Mouse (Mus musculus) midbrain, postnatal 0 days (tissue): ENCODE data around the gene Fam216b. TPM values are rescaled to one million over a fixed set of nuclear protein-coding genes. Genes with fewer than 3 reads are reported as not detected.

Source experiments
- ATAC-seq: fragments of 200-750 bp; cut with Nextera tagmentation; 2 replicates; pipeline ENCODE4 v1.8.0; 2017; ENCODE audit warnings: moderate number of reproducible peaks, mild to moderate bottlenecking, moderate TSS enrichment, moderate library complexity; ENCODE audit not compliant: low FRiP score
- DNase-seq: peaks from one replicate; pipeline ENCODE4 v3.0.0-alpha.2; 2015; ENCODE audit warnings: low spot score
- H3K27ac ChIP-seq: fragments of 300-500 bp; sonication (generic); 2 replicates; pipeline ENCODE4 v1.5.1; 2014; ENCODE audit warnings: low read depth, mild to moderate bottlenecking, low read length, mixed read lengths
- H3K27me3 ChIP-seq: fragments of 300-500 bp; sonication (generic); 2 replicates; pipeline ENCODE4 v1.6.1; 2014; ENCODE audit warnings: low read length, control low read depth, mixed read lengths; ENCODE audit not compliant: insufficient read depth
- H3K36me3 ChIP-seq: fragments of 300-500 bp; sonication (generic); 2 replicates; pipeline ENCODE4 v1.6.1; 2014; ENCODE audit warnings: low read length, control low read depth, mixed read lengths; ENCODE audit not compliant: insufficient read depth
- H3K4me1 ChIP-seq: fragments of 300-500 bp; sonication (generic); 2 replicates; pipeline ENCODE4 v1.6.1; 2014; ENCODE audit warnings: mild to moderate bottlenecking, control low read depth, antibody characterized with exemption, low read length, mixed read lengths; ENCODE audit not compliant: insufficient read depth
- H3K4me2 ChIP-seq: fragments of 300-500 bp; sonication (generic); 2 replicates; pipeline ENCODE4 v1.6.1; 2014; ENCODE audit warnings: low read depth, mild to moderate bottlenecking, low read length, mixed read lengths; ENCODE audit not compliant: poor library complexity, severe bottlenecking
- H3K4me3 ChIP-seq: fragments of 300-500 bp; sonication (generic); 2 replicates; pipeline ENCODE4 v1.5.1; 2014; ENCODE audit warnings: low read depth, mild to moderate bottlenecking, low read length, moderate library complexity
- H3K9ac ChIP-seq: fragments of 300-500 bp; sonication (generic); replicated peaks from 2 replicates; pipeline ENCODE4 v1.6.1; 2014; ENCODE audit warnings: mild to moderate bottlenecking, low read length, moderate library complexity, mixed read lengths; ENCODE audit not compliant: poor library complexity, severe bottlenecking
- H3K9me3 ChIP-seq: fragments of 300-500 bp; sonication (generic); 2 replicates; pipeline ENCODE4 v1.6.1; 2016; ENCODE audit warnings: low read length, control low read depth
- CTCF ChIP-seq: IDR thresholded peaks from 2 replicates; pipeline ENCODE4 v1.5.1; 2016; ENCODE audit warnings: antibody characterized with exemption, mild to moderate bottlenecking
- WGBS: fragments of 180-500 bp; shearing (Covaris S2); extraction: QIAGEN DNeasy Blood & Tissue Kit; methylation state at CpG from one replicate; pipeline ENCODE4 v1.1.7; 2014; 5-methylcytosine and 5-hydroxymethylcytosine counted together
- polyA plus RNA-seq: library from polyadenylated mRNA; unstranded; fragments of >200 nt; fragmentation: Nextera tagmentation; extraction: Ambion mirVana; gene quantifications from 2 replicates; pipeline ENCODE4 v1.2.1, GENCODE M21; 2015
- total RNA-seq: library from RNA; depleted of rRNA; stranded (reverse); fragments of >200 nt; gene quantifications from 2 replicates; pipeline ENCODE4 v1.2.3, GENCODE M21; 2014; rRNA removed

The Fam216b gene
- total RNA-seq (5.1 and 5.7 TPM in 2 replicates), polyA plus RNA-seq (3.8 and 4.8 TPM in 2 replicates)

GRCm38 (mm10) chr14:78088907-78089306 is at the start of gene Fam216b:
Fam216b (minus strand) TSS chr14:78089007.
- ATAC-seq (no peak), DNase-seq (peak; percentile 8)
- Histone ChIP-seq H3K4me2 (no peak within 1 kb of the TSS), H3K27ac (no peak within 1 kb of the TSS), H3K4me3 (no peak within 1 kb of the TSS), H3K4me1 (no peaks in the 10 kb centered on the region), H3K9me3 (no peaks in the 10 kb centered on the region), H3K9ac (no peak within 1 kb of the TSS), H3K36me3 (no peaks in the 10 kb centered on the region), H3K27me3 (no peaks in the 10 kb centered on the region)
- 90% methylated on average over 6 of the region's 6 CpGs for WGBS
- TF ChIP-seq CTCF, result no peak

- H3K9ac ChIP-seq, result no peak overlapping the region
- WGBS, result 23% methylated on average over 5 of the region's 5 CpGs
- no peak overlapping the region for H3K27ac ChIP-seq
- DNase-seq (peak; percentile 66), ATAC-seq (0 out of 2 replicates have a peak, but pooled peaks have one; percentile 10)
- H3K27me3 ChIP-seq, result no peaks in the 10 kb centered on the region
- H3K4me3 ChIP-seq, result no peak overlapping the region
- H3K4me2 ChIP-seq, result no peak overlapping the region
- TF ChIP-seq CTCF, result no peak
- H3K36me3 ChIP-seq, result no peaks in the 10 kb centered on the region
- H3K9me3 ChIP-seq, result no peaks in the 10 kb centered on the region
- H3K4me1 ChIP-seq, result no peaks in the 10 kb centered on the region
These were observed 43.7 kb upstream of the Fam216b start for GRCm38 (mm10) chr14:78132368-78133052.

GRCm38 (mm10) chr14:78126670-78127069 is 37.9 kb upstream of the Fam216b start:
- Histone ChIP-seq H3K36me3 (no peaks in the 10 kb centered on the region), H3K4me2 (no peak overlapping the region), H3K4me3 (no peak overlapping the region), H3K27ac (no peak overlapping the region), H3K9ac (no peak overlapping the region), H3K9me3 (no peaks in the 10 kb centered on the region), H3K27me3 (no peaks in the 10 kb centered on the region), H3K4me1 (no peaks in the 10 kb centered on the region)
- TF ChIP-seq CTCF, result no peak
- 60% methylated on average over 3 of the region's 3 CpGs for WGBS
- no peak for DNase-seq
- ATAC-seq, result no peak

- Histone ChIP-seq H3K27me3 (no peaks in the 10 kb centered on the region), H3K9ac (no peak overlapping the region), H3K4me3 (no peak overlapping the region), H3K36me3 (no peaks in the 10 kb centered on the region), H3K4me1 (no peaks in the 10 kb centered on the region), H3K9me3 (no peaks in the 10 kb centered on the region), H3K27ac (no peak overlapping the region), H3K4me2 (no peak overlapping the region)
- ATAC-seq (no peak), DNase-seq (no peak)
- no peak for TF ChIP-seq CTCF
- 33% methylated on average over 3 of the region's 3 CpGs for WGBS
These were observed 31.5 kb upstream of the Fam216b start for GRCm38 (mm10) chr14:78120286-78120685.

- H3K4me1 ChIP-seq, result no peaks in the 10 kb centered on the region
- DNase-seq (no peak), ATAC-seq (no peak)
- H3K36me3 ChIP-seq, result no peaks in the 10 kb centered on the region
- no peak overlapping the region for H3K4me2 ChIP-seq
- no peaks in the 10 kb centered on the region for H3K27me3 ChIP-seq
- no peaks in the 10 kb centered on the region for H3K9me3 ChIP-seq
- 65% methylated on average over 10 of the region's 10 CpGs for WGBS
- TF ChIP-seq CTCF, result no peak
- no peak overlapping the region for H3K9ac ChIP-seq
- H3K27ac ChIP-seq, result no peak overlapping the region
- H3K4me3 ChIP-seq, result no peak overlapping the region
These were observed 30.8 kb upstream of the Fam216b start for GRCm38 (mm10) chr14:78119449-78120200.

- H3K4me2 ChIP-seq, result no peak overlapping the region
- no peak overlapping the region for H3K4me3 ChIP-seq
- H3K36me3 ChIP-seq, result no peaks in the 10 kb centered on the region
- H3K4me1 ChIP-seq, result no peaks in the 10 kb centered on the region
- whole genome bisulfite sequencing, result 66% methylated on average over 4 of the region's 4 CpGs
- H3K27me3 ChIP-seq, result no peaks in the 10 kb centered on the region
- no peak for TF ChIP-seq CTCF
- H3K9me3 ChIP-seq, result no peaks in the 10 kb centered on the region
- ATAC-seq (no peak), DNase-seq (no peak)
- no peak overlapping the region for H3K9ac ChIP-seq
- H3K27ac ChIP-seq, result no peak overlapping the region
These were observed 28.9 kb upstream of the Fam216b start for GRCm38 (mm10) chr14:78117671-78118070.
